Mouse (Mus musculus) stomach, postnatal 0 days (tissue): ENCODE results near the gene Smok3b.

ENCODE experiments used
- CTCF ChIP-seq: IDR thresholded peaks from 2 replicates; pipeline ENCODE4 v1.5.1; 2016; ENCODE audit warnings: antibody characterized with exemption, low read depth, mild to moderate bottlenecking, moderate library complexity
- EP300 ChIP-seq: optimal IDR thresholded peaks from 2 replicates; pipeline ENCODE3; 2016; ENCODE audit warnings: antibody characterized with exemption

DNA sequence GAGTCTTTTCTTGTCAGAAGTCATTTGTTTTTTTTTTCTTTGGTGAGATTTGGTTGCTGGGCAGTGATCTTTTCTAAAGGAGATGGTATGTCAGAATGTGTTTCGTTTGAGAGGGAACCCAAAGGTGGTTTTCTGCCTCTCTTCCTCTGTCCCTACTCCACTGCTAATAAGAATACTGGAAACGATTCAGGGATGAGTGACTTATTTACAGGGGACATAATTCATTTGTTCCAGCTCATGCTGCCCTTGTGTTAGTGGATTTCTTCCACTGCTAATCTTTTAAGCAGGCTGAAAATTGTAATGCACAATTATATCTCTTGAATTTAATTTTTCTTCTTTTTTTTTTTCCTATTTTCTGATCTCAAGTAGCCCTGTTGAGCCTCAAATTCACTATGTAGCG lies 65.6 kb downstream of the Smok3b start:
- no peak for TF ChIP-seq CTCF
- TF ChIP-seq EP300, result no peak
